Mouse (Mus musculus) liver, adult 2 months (tissue): Measurements from ENCODE around the gene Gpx4.

Experiments
- CTCF ChIP-seq: fragments of 200-500 bp; IDR thresholded peaks from 2 replicates; pipeline ENCODE4 v1.5.1; 2011; ENCODE audit warnings: low read depth, low read length, control low read depth
- POLR2A ChIP-seq: fragments of 200-500 bp; IDR thresholded peaks from 2 replicates; pipeline ENCODE4 v1.6.1; 2011; ENCODE audit warnings: low read length, control low read depth; ENCODE audit not compliant: insufficient read depth; ENCODE audit errors: extremely low read depth

GRCm38 (mm10) chr10:80084817-80085487 lies 38.0 kb downstream of the Gpx4 start:
- TF ChIP-seq POLR2A (no peak), CTCF (no peak)
